Mouse (Mus musculus) cerebellum, postnatal 36 days (tissue): ENCODE measurements at regions not wholly inside any gene's neighbourhood (a gene's known extent, or its start where the extent isn't known, plus 50 kb on each side); places are given as distances from the start of the nearest gene placed in this dataset.

ENCODE experiments used
- DNase-seq, 2 experiments: peaks; one replicate each; pipeline ENCODE4 v3.0.0; 2021 to 2022; ENCODE audit warnings: mixed read lengths in 2 of 2

DNA sequence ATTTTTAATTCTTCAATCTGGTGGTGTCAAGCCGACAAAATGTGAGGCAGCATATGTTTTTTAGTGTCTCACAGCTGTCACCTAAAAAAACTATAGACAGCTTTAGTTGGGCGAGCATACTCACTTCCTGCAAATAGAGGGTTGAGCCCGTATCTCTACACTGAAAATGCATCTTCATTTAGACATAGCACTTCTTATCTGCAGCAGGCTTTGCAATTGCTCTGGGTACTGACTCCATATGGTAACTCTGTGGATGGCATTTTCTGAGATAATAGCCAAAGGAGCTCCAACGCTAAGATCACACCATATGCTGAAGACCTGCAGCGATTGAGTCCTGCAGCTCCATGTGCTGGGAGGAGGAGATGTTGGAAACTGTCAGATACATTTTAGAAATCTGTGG, 49.8 kb upstream of the Grm8 start:
- peak in 1 of 2 experiments; percentile 5 for DNase-seq
